In genomic region chr16:38729610-38730288, GRCm38 (mm10) we compare ENCODE assay signal across 8 mouse cellular contexts. TPM values are rescaled to one million over a fixed set of nuclear protein-coding genes. Genes with fewer than 3 reads are reported as not detected.
A peak's percentile ranks its signal among the peaks of the same experiment; 100 is the strongest.
DNase-seq lines count a peak whose midpoint lies in the region; ATAC-seq and TF ChIP-seq lines count a peak whose summit lies in the region.

No protein-coding gene starts in this region.

- ATAC-seq in frontal cortex, adult (ENCODE audit: low TSS enrichment), result peak; percentile 91
- no peak for ATAC-seq in heart, embryonic 13.5 days (ENCODE audit: extremely low read depth, insufficient number of reproducible peaks, low FRiP score, low TSS enrichment)

- H3K27ac ChIP-seq in heart, embryonic 13.5 days (replicated peaks), result peak overlapping the region; percentile 80

- no peaks in the 10 kb centered on the region for H3K36me3 ChIP-seq in heart, embryonic 13.5 days

- no peaks in the 10 kb centered on the region for H3K27me3 ChIP-seq in heart, embryonic 13.5 days (replicated peaks)

- TF ChIP-seq POLR2A in lung, adult 2 months (IDR thresholded peaks at IDR 0.05; ENCODE audit: borderline replicate concordance, extremely low read depth, low read depth, low read length), result 0 out of 2 replicates have a peak, but pooled peaks have one; percentile 16

- peak overlapping the region; percentile 58 for H3K4me2 ChIP-seq in heart, embryonic 13.5 days

- DNase-seq in frontal cortex, postnatal 10 days (ENCODE audit: low spot score in 2 of 2), result no peak
- peak; percentile 61 for DNase-seq in thymus, postnatal 0 days (ENCODE audit: low spot score)
- DNase-seq in thymus, postnatal 4 days, result no peak
- DNase-seq in lung, adult 2 months, result peak; percentile 18
- DNase-seq in spleen, postnatal 14 days (ENCODE audit: low spot score in 2 of 2), result no peak
- no peak for DNase-seq in urinary bladder, postnatal 14 days (ENCODE audit: low spot score)

- H3K9me3 ChIP-seq in heart, embryonic 13.5 days, result no peaks in the 10 kb centered on the region

- TF ChIP-seq CTCF in lung, adult 2 months (IDR thresholded peaks at IDR 0.05; ENCODE audit: insufficient read depth, low read length), result peak; percentile 20; the same call in 1 of the 2 replicates

- peaks cover 18% of the 10 kb centered on the region for H3K4me1 ChIP-seq in heart, embryonic 13.5 days
- peaks cover 15% of the 10 kb centered on the region for H3K4me1 ChIP-seq in lung, adult 2 months (ENCODE audit: control insufficient read depth, insufficient read depth, low read length)

- WGBS in heart, embryonic 13.5 days, result 48% methylated on average over 15 of the region's 15 CpGs
- WGBS in lung, adult 2 months, result 19% methylated on average over 15 of the region's 15 CpGs

- no peak overlapping the region for H3K9ac ChIP-seq in heart, embryonic 13.5 days

- peak overlapping the region; percentile 24 for H3K4me3 ChIP-seq in heart, embryonic 13.5 days
- H3K4me3 ChIP-seq in lung, adult 2 months (replicated peaks; ENCODE audit: extremely low read depth, low read depth, low read length), result peak overlapping the region; percentile 69

RNA-seq across cellular contexts. Expression of gene B4galt4, which starts 12.3 kb away (rescaled TPM):
- 8.3 and 8.4 TPM in 2 replicates for polyA plus RNA-seq in thymus, postnatal 0 days (2015; fragmentation: Nextera tagmentation; extraction: Ambion mirVana)
- 26.9 and 27.3 TPM in 2 replicates for polyA plus RNA-seq in heart, embryonic 13.5 days (2015; fragmentation: Nextera tagmentation; extraction: Ambion mirVana)
- 18.0 and 21.4 TPM in 2 replicates for polyA plus RNA-seq in lung, adult 2 months (2012; rRNA removed)

RNA-seq across cellular contexts. Expression of gene Arhgap31, which starts 16.7 kb away (rescaled TPM):
- 3.9 and 5.7 TPM in 2 replicates for polyA plus RNA-seq in thymus, postnatal 0 days (2015; fragmentation: Nextera tagmentation; extraction: Ambion mirVana)
- 26.2 and 27.9 TPM in 2 replicates for polyA plus RNA-seq in heart, embryonic 13.5 days (2015; fragmentation: Nextera tagmentation; extraction: Ambion mirVana)
- polyA plus RNA-seq in lung, adult 2 months (2012; rRNA removed), result 43.9 and 46.8 TPM in 2 replicates

Comparison
In these comparisons a context has a peak if more than half of its experiments do, and no peak if none do; other contexts are left out.
1. DNase-seq: peak in thymus, postnatal 0 days (single experiment) and lung, adult 2 months (single experiment); none in frontal cortex, postnatal 10 days (0 of 2), thymus, postnatal 4 days (single experiment), spleen, postnatal 14 days (0 of 2) and urinary bladder, postnatal 14 days (single experiment).